Mouse (Mus musculus) frontal cortex, postnatal 14 days (tissue): ENCODE data around the gene Cct5.
A peak's percentile ranks its signal among the peaks of the same experiment; 100 is the strongest.

ENCODE experiments used
- DNase-seq, 2 experiments: peaks; one replicate each; pipeline ENCODE4 v3.0.0; 2022; ENCODE audit warnings: low spot score in 2 of 2

Cct5 gene

GRCm38 (mm10) chr15:31601646-31602374 is at the start of gene Cct5, which contains the start of gene Fam173b:
Gene Cct5 (minus strand): TSS chr15:31601804.
Gene Fam173b (plus strand): TSS chr15:31601852.
- peak; percentile 96 to 99 for DNase-seq

DNA sequence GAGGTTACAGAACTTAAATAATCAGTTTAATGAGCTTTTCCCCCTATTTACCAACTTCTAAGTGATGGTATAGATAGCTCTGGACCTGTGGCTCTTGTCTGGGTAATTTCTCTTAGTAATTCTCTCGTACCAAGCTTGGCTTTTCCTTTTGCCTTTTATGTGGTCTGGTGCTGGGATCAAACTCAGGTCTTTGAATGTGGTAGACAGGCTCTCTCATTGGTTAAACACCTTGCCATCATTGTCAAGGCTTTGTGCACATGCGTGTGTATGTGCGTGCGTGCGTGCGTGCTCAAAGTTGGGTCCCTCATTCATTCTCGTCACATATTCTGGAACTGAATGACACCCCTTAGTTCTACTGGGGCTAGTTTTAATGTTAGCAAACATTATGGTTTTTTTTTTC is 49.2 kb upstream of the Cct5 start:
- no peak for DNase-seq

GRCm38 (mm10) chr15:31649691-31650090 is 48.1 kb upstream of the Cct5 start:
- no peak for DNase-seq

DNA sequence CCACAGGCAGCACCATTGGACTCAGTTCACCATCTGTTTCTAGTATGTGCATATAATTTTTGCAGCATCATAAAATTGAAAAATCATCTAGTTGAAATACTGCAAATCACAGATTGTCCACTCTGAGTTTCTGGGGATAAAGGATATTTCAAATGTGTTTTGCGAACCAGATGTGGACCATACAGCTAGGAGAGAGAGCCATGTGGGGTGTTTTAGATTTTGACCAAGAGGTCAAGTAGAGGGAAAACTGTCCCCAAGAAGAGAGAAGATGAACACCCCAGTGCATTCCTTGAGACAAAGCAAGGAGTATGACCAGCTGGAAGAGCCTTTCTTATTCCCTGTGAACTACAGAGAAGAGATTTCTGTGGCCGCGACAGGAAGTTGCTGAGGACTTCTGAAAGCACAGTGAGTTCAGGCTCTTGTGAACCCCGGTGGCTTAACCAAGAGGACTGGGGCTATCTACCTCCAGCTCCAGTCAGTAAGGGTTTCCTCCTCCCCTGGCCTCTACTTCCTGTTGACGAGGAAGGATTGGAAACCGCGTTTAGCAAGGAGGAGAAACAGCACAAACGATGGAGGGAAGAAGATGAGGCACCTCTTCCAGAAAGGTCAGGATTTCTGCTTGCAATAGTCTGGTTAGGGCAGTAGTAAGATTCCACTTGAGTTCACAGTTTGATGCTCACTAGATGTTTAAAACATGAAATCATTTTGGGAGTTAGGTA is 46.4 kb upstream of the Cct5 start:
- no peak for DNase-seq

DNA sequence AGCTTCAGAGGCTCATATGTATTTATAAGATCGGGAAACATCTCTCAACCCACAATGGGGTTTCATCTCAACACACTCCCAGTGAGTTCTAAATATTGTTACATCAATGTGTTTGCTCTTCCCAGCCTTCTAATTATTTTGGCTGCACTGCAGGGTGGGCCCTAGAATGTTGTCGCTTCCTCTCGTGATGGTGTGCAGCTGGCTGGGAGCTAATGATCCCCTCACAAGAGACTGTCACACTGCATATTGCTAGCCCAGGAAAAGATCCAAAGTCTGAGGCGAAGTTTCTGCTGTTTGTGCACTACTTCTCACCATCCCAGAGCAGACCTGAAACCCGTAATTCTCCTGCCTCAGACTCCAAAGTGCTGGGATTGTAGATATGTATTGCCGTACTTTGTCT is 45.6 kb upstream of the Cct5 start:
- no peak for DNase-seq

GRCm38 (mm10) chr15:31636091-31636595 is 34.5 kb upstream of the Cct5 start:
- DNase-seq, result no peak

DNA sequence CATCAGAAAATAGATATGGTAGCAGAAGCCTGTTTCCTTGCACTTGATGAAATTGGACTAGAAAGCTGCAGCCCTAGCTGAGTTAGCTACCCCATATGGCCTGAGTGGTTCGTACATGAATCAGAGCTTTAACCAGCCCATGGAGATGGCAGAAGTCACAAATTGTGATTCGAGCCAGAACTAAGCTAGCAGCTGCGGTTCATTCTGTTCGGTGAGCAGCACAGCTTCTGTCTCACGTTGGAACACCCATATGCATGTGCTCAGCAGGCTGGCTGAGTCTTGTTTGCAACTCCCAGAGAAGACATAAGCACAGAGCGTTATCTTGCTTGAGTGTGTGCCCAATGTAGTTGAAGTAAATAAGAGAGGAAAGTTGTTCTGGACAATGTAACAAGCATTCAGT is 33.0 kb upstream of the Cct5 start:
- DNase-seq, result peak; percentile 18 to 49

GRCm38 (mm10) chr15:31632478-31632877 is 30.9 kb upstream of the Cct5 start:
- no peak for DNase-seq

DNA sequence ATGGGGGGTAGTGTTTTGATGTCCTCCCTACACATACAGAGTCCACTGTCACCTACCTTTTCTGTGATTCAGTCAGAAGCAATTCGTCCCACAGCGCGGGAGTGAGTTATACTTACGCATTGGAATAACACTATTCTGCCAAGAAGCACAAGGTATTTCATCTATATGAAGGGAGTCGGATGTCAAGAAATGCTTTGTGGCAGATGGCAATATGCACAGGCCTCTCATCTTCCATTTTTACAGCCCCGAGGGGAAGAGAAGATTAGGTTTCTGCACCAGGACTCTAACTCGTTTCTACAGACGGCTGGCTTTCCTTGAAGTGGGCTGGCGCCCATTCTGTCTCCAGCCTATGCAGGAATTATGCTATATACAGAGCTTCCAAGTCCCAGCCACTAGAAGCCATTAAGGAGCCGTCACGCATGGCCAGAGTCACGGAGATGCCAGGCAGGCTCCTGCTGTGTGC is 29.8 kb upstream of the Cct5 start:
- no peak for DNase-seq

DNA sequence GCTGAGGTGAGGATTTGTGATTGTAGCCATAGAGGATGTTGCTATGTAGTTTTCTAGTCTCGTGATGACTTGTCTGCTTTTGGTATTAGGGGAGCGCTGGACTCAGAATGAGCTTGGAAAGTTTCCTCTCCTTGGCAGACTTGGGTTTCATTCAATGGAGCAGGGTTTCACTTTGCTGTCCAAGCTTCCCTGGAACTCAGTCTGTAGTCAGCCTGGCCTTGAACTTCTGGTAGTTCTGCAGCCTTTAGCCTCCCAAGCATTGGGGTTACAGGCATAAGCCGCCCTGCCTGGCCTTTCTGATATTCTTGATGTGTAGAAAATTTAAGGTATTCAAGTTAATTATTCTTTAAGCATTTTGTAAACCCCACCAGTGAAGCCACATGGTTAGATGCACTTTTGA is 28.0 kb upstream of the Cct5 start:
- no peak for DNase-seq

- DNase-seq, result no peak
Observed at GRCm38 (mm10) chr15:31628180-31628579, 26.6 kb upstream of the Cct5 start.

- DNase-seq, result no peak
Observed at GRCm38 (mm10) chr15:31627277-31628154, 25.9 kb upstream of the Cct5 start.

GRCm38 (mm10) chr15:31619521-31619920 is 17.9 kb upstream of the Cct5 start:
- no peak for DNase-seq

- DNase-seq, result no peak
Observed at GRCm38 (mm10) chr15:31617261-31617660, 15.7 kb upstream of the Cct5 start.

DNA sequence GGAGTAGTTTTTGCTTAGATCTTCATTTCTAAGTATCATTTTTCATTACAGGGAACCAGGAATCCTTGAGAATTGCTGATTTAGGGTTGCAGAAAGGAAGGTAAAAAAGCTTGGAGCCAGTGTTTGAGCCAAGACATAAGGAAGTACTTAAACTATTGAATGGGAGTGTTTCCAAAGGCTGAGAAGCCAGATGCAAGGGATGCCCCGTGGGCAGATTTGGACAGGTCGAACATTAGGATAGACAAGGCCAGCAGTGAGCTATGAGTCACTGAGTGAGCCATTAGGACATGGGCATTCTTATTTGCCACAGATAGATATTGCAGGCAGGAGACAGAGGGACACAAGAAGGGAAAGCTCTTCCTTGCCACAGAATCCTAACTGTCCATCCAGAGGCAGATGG is 13.1 kb upstream of the Cct5 start:
- DNase-seq, result no peak

- no peak for DNase-seq
Observed at GRCm38 (mm10) chr15:31613826-31614453, 12.3 kb upstream of the Cct5 start.

DNA sequence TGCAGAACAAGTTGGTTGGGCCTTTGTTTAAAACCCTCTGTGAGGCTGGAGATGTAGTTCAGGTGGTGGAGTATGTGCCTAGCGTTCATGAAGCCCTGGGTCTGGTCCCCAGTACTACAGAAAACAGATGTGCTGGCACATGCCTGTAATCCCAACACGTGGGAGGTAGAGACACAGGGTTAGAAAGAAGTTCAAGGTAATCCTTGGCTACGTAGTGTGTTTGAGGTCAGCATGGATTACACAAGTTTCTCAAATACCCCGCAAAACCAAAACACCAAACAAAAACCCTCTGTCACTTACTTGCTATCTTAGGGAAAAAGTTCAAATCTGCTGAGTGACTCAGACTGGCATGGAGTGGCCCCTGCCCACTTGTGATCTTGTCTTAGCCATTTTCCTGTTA is 10.4 kb upstream of the Cct5 start:
- no peak for DNase-seq

DNA sequence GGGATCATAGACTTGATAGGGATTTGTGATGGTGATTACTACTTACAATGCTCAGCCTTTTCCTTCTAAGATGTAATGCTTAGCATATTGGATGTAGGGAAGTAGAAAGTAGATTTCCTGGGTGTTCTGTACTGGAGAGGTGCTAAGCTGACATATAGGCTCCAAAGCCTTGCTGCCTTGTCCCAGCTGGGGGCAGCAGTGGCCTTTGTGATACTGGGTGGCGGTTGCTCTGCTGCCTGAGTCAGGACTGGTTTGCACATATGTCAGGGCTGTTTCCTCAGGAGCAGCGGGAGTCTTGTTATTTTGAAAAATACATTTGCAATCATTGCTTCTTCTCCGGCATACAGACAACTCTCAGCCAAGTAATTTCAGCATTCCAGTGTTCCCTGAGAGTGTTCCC is 9.4 kb upstream of the Cct5 start:
- no peak for DNase-seq

DNA sequence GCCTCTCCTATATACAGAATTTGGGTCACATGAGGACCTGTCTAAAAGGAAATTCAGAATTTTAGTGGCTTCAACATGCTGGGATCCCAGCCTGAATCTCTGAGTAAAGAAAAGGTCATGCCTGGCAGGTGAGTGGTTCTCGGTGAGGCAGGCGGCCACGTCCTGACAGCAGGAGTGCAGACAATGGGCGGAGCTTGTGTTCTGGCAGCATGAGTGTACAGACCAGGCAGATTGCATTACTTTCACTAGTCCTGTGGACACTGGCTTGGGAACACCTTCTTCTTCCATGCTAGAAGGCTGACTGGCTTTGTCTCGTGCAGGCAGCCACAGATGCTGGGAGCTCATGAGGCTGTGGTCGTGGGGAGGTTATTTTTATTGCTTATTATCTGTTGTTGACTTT is 5.2 kb upstream of the Cct5 start:
- DNase-seq, result no peak

- no peak for DNase-seq
Observed at GRCm38 (mm10) chr15:31603113-31603512, 1.5 kb upstream of the Cct5 start.

DNA sequence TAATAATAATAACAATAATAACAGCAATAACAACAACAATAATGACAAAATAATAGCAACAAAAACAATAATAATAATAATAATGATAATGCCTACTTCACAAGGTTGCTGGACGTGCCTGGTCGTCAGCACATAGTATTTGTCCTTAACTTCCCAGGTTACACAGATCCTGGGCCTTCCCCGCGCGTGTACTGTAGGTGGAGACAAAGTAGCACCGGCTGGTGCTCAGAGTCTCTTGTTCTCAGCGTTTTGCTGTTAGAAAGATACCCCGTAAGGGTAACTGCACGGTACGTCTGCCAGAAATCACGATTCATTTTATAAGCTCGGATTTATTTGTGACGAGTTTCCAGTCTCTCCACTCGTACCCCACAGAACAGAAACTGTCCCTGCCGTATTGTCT is 822 bp upstream of the Cct5 start:
- peak; percentile 53 to 57 for DNase-seq

DNA sequence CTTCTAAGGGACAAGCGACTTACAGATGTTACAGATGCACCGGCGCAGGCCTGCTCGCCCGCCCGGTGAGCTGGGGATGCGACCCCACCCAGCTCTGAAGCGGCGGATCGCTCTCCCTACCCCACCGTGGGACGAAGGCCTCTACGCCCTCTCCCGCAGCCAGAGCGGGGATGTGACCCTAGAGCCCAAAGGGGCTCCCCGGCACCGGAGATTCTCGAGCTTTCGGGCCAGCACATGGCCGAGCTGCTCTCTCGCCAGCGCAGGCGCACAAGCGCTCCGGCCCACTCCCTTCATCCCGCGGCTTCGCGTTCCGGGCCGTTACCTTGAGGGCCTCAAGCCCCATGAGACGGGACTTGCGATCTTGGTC is 342 bp downstream of the Cct5 start:
- no peak for DNase-seq
